Mouse (Mus musculus): ENCODE data around the gene Olfr785. TPM values are rescaled to one million over a fixed set of nuclear protein-coding genes. Genes with fewer than 3 reads are reported as not detected.
"Not testable (repeated sequence)": the region's sequence is repeated elsewhere in the genome, so short reads cannot be mapped to it uniquely, and the experiment has no call there.

The Olfr785 gene
- total RNA-seq (2021) = not detected
- long read RNA-seq, experiment 1 = 0 reads
- long read RNA-seq, experiment 2 = 0 reads

- DNase-seq = no peak
Observed at GRCm38 (mm10) chr10:129405126-129405525, at the start of gene Olfr785. Gene Olfr785, plus strand, starts transcription at chr10:129405426.

GRCm38 (mm10) chr10:129356496-129356895 is 48.7 kb upstream of the Olfr785 start:
- not testable (repeated sequence) for DNase-seq

GRCm38 (mm10) chr10:129357307-129357706 is 47.9 kb upstream of the Olfr785 start:
- DNase-seq = no peak

GRCm38 (mm10) chr10:129374051-129374450 is 31.2 kb upstream of the Olfr785 start:
- DNase-seq = not testable (repeated sequence)

- no peak for DNase-seq
Observed at GRCm38 (mm10) chr10:129383783-129384182, 21.4 kb upstream of the Olfr785 start, which contains the start of gene Olfr784. Gene Olfr784, plus strand, starts transcription at chr10:129384083.

GRCm38 (mm10) chr10:129400892-129401291 is 4.3 kb upstream of the Olfr785 start:
- no peak for DNase-seq

GRCm38 (mm10) chr10:129427006-129427405 is 21.8 kb downstream of the Olfr785 start, which contains the start of gene Olfr786:
Gene Olfr786, plus strand, starts transcription at chr10:129427306.
- DNase-seq = no peak

Other genes with a start within 250 kb of the Olfr785 start
- gene Olfr771, start 240.7 kb upstream of the Olfr785 start, total RNA-seq (2021) = not detected
- not detected for gene Olfr772, start 227.5 kb upstream of the Olfr785 start, total RNA-seq (2021)
- gene Olfr773, start 218.0 kb upstream of the Olfr785 start, total RNA-seq (2021) = not detected
- gene Olfr774, start 169.2 kb upstream of the Olfr785 start, total RNA-seq (2021) = not detected
- gene Olfr775, start 157.0 kb upstream of the Olfr785 start, total RNA-seq (2021) = not detected
- not detected for gene Olfr776, start 146.3 kb upstream of the Olfr785 start, total RNA-seq (2021)
- gene Olfr777, start 133.9 kb upstream of the Olfr785 start, total RNA-seq (2021) = not detected
- gene Olfr780, start 87.3 kb upstream of the Olfr785 start, total RNA-seq (2021) = not detected
- gene Olfr781, start 76.6 kb upstream of the Olfr785 start, total RNA-seq (2021) = not detected
- not detected for gene Olfr782, start 56.6 kb upstream of the Olfr785 start, total RNA-seq (2021)
- not detected for gene Olfr784, start 21.3 kb upstream of the Olfr785 start, total RNA-seq (2021)
- gene Olfr786, start 21.9 kb downstream of the Olfr785 start, total RNA-seq (2021) = not detected
- gene Olfr787, start 56.4 kb downstream of the Olfr785 start, total RNA-seq (2021) = not detected
- not detected for gene Olfr788, start 65.6 kb downstream of the Olfr785 start, total RNA-seq (2021)
- gene Olfr789, start 79.3 kb downstream of the Olfr785 start, total RNA-seq (2021) = not detected
- not detected for gene Olfr790, start 93.1 kb downstream of the Olfr785 start, total RNA-seq (2021)
- gene Olfr791, start 116.4 kb downstream of the Olfr785 start, total RNA-seq (2021) = not detected
- not detected for gene Olfr792, start 133.7 kb downstream of the Olfr785 start, total RNA-seq (2021)
- not detected for gene Olfr794, start 162.2 kb downstream of the Olfr785 start, total RNA-seq (2021)
- gene Olfr796, start 207.1 kb downstream of the Olfr785 start, total RNA-seq (2021) = not detected
- gene Olfr798, start 222.5 kb downstream of the Olfr785 start, total RNA-seq (2021) = not detected
- gene Olfr799, start 232.1 kb downstream of the Olfr785 start, total RNA-seq (2021) = not detected

Data from adrenal gland, postnatal 36 days (tissue).